Mouse (Mus musculus): ENCODE results near the gene Pdk2. TPM values are rescaled to one million over a fixed set of nuclear protein-coding genes. Genes with fewer than 3 reads are reported as not detected.
A peak's percentile ranks its signal among the peaks of the same experiment; 100 is the strongest.

The Pdk2 gene
- total RNA-seq, 2 experiments from 2014 or later, result 514 to 515 TPM

GRCm38 (mm10) chr11:95071266-95071665 is 30.1 kb upstream of the Pdk2 start:
- no peak for DNase-seq (ENCODE audit: low spot score)

- DNase-seq (ENCODE audit: low spot score), result no peak
These were observed 29.3 kb upstream of the Pdk2 start for GRCm38 (mm10) chr11:95070140-95071107.

GRCm38 (mm10) chr11:95069226-95069957 is 28.2 kb upstream of the Pdk2 start:
- DNase-seq (ENCODE audit: low spot score), result no peak

- DNase-seq (ENCODE audit: low spot score), result no peak
These were observed 15.8 kb upstream of the Pdk2 start for GRCm38 (mm10) chr11:95056768-95057501.

- no peak for DNase-seq (ENCODE audit: low spot score)
These were observed 11.9 kb upstream of the Pdk2 start for GRCm38 (mm10) chr11:95053062-95053461.

GRCm38 (mm10) chr11:95046980-95047680 is 6.0 kb upstream of the Pdk2 start:
- DNase-seq (ENCODE audit: low spot score), result peak; percentile 64

GRCm38 (mm10) chr11:95044185-95044870 is 3.2 kb upstream of the Pdk2 start:
- no peak for DNase-seq (ENCODE audit: low spot score)

- no peak for DNase-seq (ENCODE audit: low spot score)
These were observed 2.5 kb upstream of the Pdk2 start for GRCm38 (mm10) chr11:95043608-95044007.

GRCm38 (mm10) chr11:95043060-95043459 is 1.9 kb upstream of the Pdk2 start:
- no peak for DNase-seq (ENCODE audit: low spot score)

- DNase-seq (ENCODE audit: low spot score), result peak; percentile 91
These were observed 942 bp upstream of the Pdk2 start for GRCm38 (mm10) chr11:95042096-95042495.

GRCm38 (mm10) chr11:95040491-95041138 is 539 bp downstream of the Pdk2 start:
- peak; percentile 92 for DNase-seq (ENCODE audit: low spot score)

- DNase-seq (ENCODE audit: low spot score), result no peak
These were observed 1.4 kb downstream of the Pdk2 start for GRCm38 (mm10) chr11:95039766-95040165.

GRCm38 (mm10) chr11:95038818-95039655 is 2.1 kb downstream of the Pdk2 start:
- DNase-seq (ENCODE audit: low spot score), result peak; percentile 43

GRCm38 (mm10) chr11:95038156-95038817 is 2.9 kb downstream of the Pdk2 start:
- DNase-seq (ENCODE audit: low spot score), result no peak

GRCm38 (mm10) chr11:95037306-95037705 is 3.8 kb downstream of the Pdk2 start:
- no peak for DNase-seq (ENCODE audit: low spot score)

- no peak for DNase-seq (ENCODE audit: low spot score)
These were observed 4.6 kb downstream of the Pdk2 start for GRCm38 (mm10) chr11:95036521-95036920.

GRCm38 (mm10) chr11:95034902-95035301 is 6.3 kb downstream of the Pdk2 start:
- DNase-seq (ENCODE audit: low spot score), result no peak

GRCm38 (mm10) chr11:95033617-95034016 is 7.5 kb downstream of the Pdk2 start:
- DNase-seq (ENCODE audit: low spot score), result no peak

Measured in gastrocnemius, adult 18-20 months (tissue).